Mouse (Mus musculus): ENCODE measurements around the gene Ddx19a. TPM values are rescaled to one million over a fixed set of nuclear protein-coding genes. Genes with fewer than 3 reads are reported as not detected.

Ddx19a gene
- 29.4 and 32.1 TPM in 2 replicates for polyA plus RNA-seq (2012; rRNA removed)

DNA sequence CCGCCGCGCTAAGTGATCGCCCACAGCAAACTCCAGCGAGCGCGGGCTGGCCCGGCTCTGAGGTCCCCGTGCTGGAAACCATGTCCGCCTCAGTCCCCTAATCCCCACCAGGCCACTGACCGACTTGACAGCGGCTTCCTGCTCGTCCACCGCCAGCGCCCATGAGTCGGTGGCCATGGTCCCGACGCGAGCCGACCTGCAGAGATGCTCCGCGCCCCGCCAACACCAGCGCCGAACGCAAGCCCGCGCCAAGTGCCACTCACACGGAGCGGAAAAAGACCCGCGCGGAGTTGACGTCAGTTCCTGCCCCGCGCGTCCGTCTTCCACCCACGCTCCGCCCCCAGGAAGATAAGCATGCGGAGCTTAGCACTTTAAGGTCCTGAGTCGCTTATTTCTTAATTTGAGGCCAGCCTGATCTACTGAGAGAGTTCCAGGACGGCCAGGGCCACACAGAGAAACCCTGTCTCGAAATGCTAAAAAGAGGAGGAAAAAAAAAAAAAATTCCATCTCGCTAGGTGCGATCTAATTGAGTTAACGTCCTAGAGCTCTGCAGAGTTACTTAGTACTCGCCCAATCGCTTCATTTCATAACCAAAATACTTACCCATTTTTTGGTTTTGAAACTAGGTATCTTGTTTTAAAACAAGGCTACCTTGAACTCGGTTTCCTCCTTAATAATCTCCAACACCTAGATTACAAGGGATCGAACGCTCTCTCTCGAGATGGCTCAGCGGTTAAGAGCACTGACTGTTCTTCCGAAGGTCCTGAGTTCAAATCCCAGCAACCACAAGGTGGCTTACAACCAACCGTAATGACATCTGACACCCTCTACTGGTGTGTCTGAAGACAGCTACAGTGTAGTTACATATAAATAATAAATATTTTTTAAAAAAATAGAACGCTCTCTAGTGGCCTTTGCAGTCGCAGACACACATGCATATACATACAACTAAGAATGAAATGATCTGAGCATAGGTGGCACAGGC lies at the start of gene Ddx19a:
Ddx19a (minus strand) TSS at position 254 of the 985 bp plus-strand sequence.
- Histone ChIP-seq H3K27ac (ENCODE audit: insufficient read depth, low read length) (peak within 1 kb of the TSS; percentile 60), H3K4me3 (replicated peaks; ENCODE audit: insufficient read depth, low read depth, low read length) (peak within 1 kb of the TSS; percentile 89), H3K27me3 (ENCODE audit: control insufficient read depth, insufficient read depth, low read length) (no peaks in the 10 kb centered on the region), H3K4me1 (ENCODE audit: control insufficient read depth, insufficient read depth, low read length) (no peaks in the 10 kb centered on the region)
- peak; percentile 85 for TF ChIP-seq POLR2A (IDR thresholded peaks at IDR 0.05; ENCODE audit: borderline replicate concordance, insufficient read depth, low read length)
- TF ChIP-seq CTCF (IDR thresholded peaks at IDR 0.05; ENCODE audit: borderline replicate concordance, insufficient read depth, low read depth, low read length): no peak
- 1% methylated on average over 58 of the region's 58 CpGs for WGBS
- peak; percentile 90 to 91 for DNase-seq

- Histone ChIP-seq H3K27me3 (ENCODE audit: control insufficient read depth, insufficient read depth, low read length) (no peaks in the 10 kb centered on the region), H3K4me1 (ENCODE audit: control insufficient read depth, insufficient read depth, low read length) (no peaks in the 10 kb centered on the region), H3K27ac (ENCODE audit: insufficient read depth, low read length) (no peak overlapping the region), H3K4me3 (replicated peaks; ENCODE audit: insufficient read depth, low read depth, low read length) (no peak overlapping the region)
- peak; percentile 21; the same call in 1 of the 2 replicates for TF ChIP-seq CTCF (IDR thresholded peaks at IDR 0.05; ENCODE audit: borderline replicate concordance, insufficient read depth, low read depth, low read length)
- no peak for TF ChIP-seq POLR2A (IDR thresholded peaks at IDR 0.05; ENCODE audit: borderline replicate concordance, insufficient read depth, low read length)
- WGBS: 31% methylated on average over 2 of the region's 2 CpGs
- DNase-seq: no peak
Observed at GRCm38 (mm10) chr8:111044003-111044734, 46.6 kb upstream of the Ddx19a start.

- 93% methylated on average over 19 of the region's 19 CpGs for WGBS
- DNase-seq: no peak
- TF ChIP-seq POLR2A (IDR thresholded peaks at IDR 0.05; ENCODE audit: borderline replicate concordance, insufficient read depth, low read length) (no peak), CTCF (IDR thresholded peaks at IDR 0.05; ENCODE audit: borderline replicate concordance, insufficient read depth, low read depth, low read length) (no peak)
- Histone ChIP-seq H3K27ac (ENCODE audit: insufficient read depth, low read length) (no peak overlapping the region), H3K4me3 (replicated peaks; ENCODE audit: insufficient read depth, low read depth, low read length) (no peak overlapping the region), H3K27me3 (ENCODE audit: control insufficient read depth, insufficient read depth, low read length) (no peaks in the 10 kb centered on the region), H3K4me1 (ENCODE audit: control insufficient read depth, insufficient read depth, low read length) (no peaks in the 10 kb centered on the region)
Observed at GRCm38 (mm10) chr8:111042546-111042945, 44.9 kb upstream of the Ddx19a start.

DNA sequence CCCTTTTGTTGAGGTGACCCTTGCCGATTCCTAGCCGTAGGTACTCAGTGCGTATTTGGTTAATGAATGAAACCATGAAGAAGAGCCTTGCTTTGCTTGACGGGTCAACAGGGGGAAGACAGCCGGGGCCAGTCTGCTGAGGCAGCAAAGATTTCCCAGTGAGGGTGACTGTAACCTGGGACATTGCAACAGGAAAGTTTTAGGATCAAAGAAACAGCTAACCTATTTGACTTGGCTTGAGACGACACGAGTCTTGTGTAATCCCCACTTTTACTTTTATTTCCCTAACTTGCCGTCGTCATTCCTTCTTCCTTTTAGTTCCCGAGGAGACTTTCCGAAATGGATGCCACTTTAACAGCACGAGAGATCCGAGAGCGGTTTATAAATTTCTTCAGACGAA lies 39.0 kb upstream of the Ddx19a start:
- DNase-seq: no peak
- TF ChIP-seq CTCF (IDR thresholded peaks at IDR 0.05; ENCODE audit: borderline replicate concordance, insufficient read depth, low read depth, low read length): no peak
- TF ChIP-seq POLR2A (IDR thresholded peaks at IDR 0.05; ENCODE audit: borderline replicate concordance, insufficient read depth, low read length): no peak
- H3K27me3 ChIP-seq (ENCODE audit: control insufficient read depth, insufficient read depth, low read length): no peaks in the 10 kb centered on the region
- H3K4me3 ChIP-seq (replicated peaks; ENCODE audit: insufficient read depth, low read depth, low read length): no peak overlapping the region
- WGBS: 93% methylated on average over 15 of the region's 15 CpGs
- no peak overlapping the region for H3K27ac ChIP-seq (ENCODE audit: insufficient read depth, low read length)
- H3K4me1 ChIP-seq (ENCODE audit: control insufficient read depth, insufficient read depth, low read length): peaks cover 3% of the 10 kb centered on the region; the same call in 1 of the 2 replicates

DNA sequence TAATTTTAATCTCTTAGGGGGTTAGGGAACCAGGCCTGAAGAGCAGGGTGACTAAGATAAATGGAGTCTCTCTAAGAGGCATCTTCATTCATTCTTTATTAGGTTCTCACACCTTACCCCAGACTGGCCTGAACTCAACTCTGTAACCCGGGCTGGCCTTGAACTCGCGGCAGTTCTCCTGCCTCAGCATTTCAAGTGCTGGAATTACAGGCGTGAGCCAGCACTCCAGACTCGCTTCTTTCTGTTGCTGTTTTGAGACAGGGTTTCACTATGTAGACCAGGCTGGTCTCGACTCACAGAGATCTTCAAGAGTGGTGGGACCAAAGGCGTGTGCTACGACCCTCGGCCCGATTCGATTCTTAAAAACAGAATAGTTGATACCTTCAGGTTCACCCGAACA lies 36.7 kb upstream of the Ddx19a start:
- Histone ChIP-seq H3K4me1 (ENCODE audit: control insufficient read depth, insufficient read depth, low read length) (peaks cover 3% of the 10 kb centered on the region; the same call in 1 of the 2 replicates), H3K27ac (ENCODE audit: insufficient read depth, low read length) (peak overlapping the region; percentile 72; the same call in 1 of the 2 replicates), H3K4me3 (replicated peaks; ENCODE audit: insufficient read depth, low read depth, low read length) (peak overlapping the region; percentile 94), H3K27me3 (ENCODE audit: control insufficient read depth, insufficient read depth, low read length) (no peaks in the 10 kb centered on the region)
- no peak for DNase-seq
- TF ChIP-seq CTCF (IDR thresholded peaks at IDR 0.05; ENCODE audit: borderline replicate concordance, insufficient read depth, low read depth, low read length): no peak
- TF ChIP-seq POLR2A (IDR thresholded peaks at IDR 0.05; ENCODE audit: borderline replicate concordance, insufficient read depth, low read length): no peak
- WGBS: 15% methylated on average over 12 of the region's 12 CpGs

GRCm38 (mm10) chr8:111033482-111034215 lies 36.0 kb upstream of the Ddx19a start:
- H3K4me1 ChIP-seq (ENCODE audit: control insufficient read depth, insufficient read depth, low read length): peaks cover 3% of the 10 kb centered on the region; the same call in 1 of the 2 replicates
- peak overlapping the region; percentile 72 for H3K27ac ChIP-seq (ENCODE audit: insufficient read depth, low read length)
- TF ChIP-seq POLR2A (IDR thresholded peaks at IDR 0.05; ENCODE audit: borderline replicate concordance, insufficient read depth, low read length) (peak; percentile 60; the same call in 1 of the 2 replicates), CTCF (IDR thresholded peaks at IDR 0.05; ENCODE audit: borderline replicate concordance, insufficient read depth, low read depth, low read length) (no peak)
- H3K4me3 ChIP-seq (replicated peaks; ENCODE audit: insufficient read depth, low read depth, low read length): peak overlapping the region; percentile 94
- H3K27me3 ChIP-seq (ENCODE audit: control insufficient read depth, insufficient read depth, low read length): no peaks in the 10 kb centered on the region
- WGBS: 7% methylated on average over 37 of the region's 37 CpGs
- peak; percentile 97 to 100 for DNase-seq

GRCm38 (mm10) chr8:111032916-111033315 lies 35.3 kb upstream of the Ddx19a start, which contains the start of gene Aars:
Gene Aars, plus strand, starts transcription at chr8:111033144.
- Histone ChIP-seq H3K4me1 (ENCODE audit: control insufficient read depth, insufficient read depth, low read length) (peaks cover 3% of the 10 kb centered on the region; the same call in 1 of the 2 replicates), H3K4me3 (replicated peaks; ENCODE audit: insufficient read depth, low read depth, low read length) (peak within 1 kb of the TSS; percentile 94), H3K27me3 (ENCODE audit: control insufficient read depth, insufficient read depth, low read length) (no peaks in the 10 kb centered on the region), H3K27ac (ENCODE audit: insufficient read depth, low read length) (peak within 1 kb of the TSS; percentile 72)
- 96% methylated on average over 7 of the region's 7 CpGs for WGBS
- TF ChIP-seq CTCF (IDR thresholded peaks at IDR 0.05; ENCODE audit: borderline replicate concordance, insufficient read depth, low read depth, low read length) (no peak), POLR2A (IDR thresholded peaks at IDR 0.05; ENCODE audit: borderline replicate concordance, insufficient read depth, low read length) (no peak)
- DNase-seq: no peak

Data from cerebellum, adult 2 months (tissue).